Mouse (Mus musculus) activated CD4-positive, CD25-positive, alpha-beta regulatory T cell, adult 4 months (primary cell): ENCODE results near the gene Gm28539. TPM values are rescaled to one million over a fixed set of nuclear protein-coding genes. Genes with fewer than 3 reads are reported as not detected.
"Not testable (repeated sequence)": the region's sequence is repeated elsewhere in the genome, so short reads cannot be mapped to it uniquely, and the experiment has no call there.

Source experiments
- ATAC-seq: one replicate; pipeline ENCODE4 v1.8.0; 2017
- polyA plus RNA-seq, 2 experiments: library from polyadenylated mRNA; unstranded; fragments of 100-300 nt; shearing (Covaris generic); gene quantifications; one replicate each; pipeline ENCODE4 v1.2.1; 2017

Gene Gm28539
- polyA plus RNA-seq, 2 experiments from 2014 or later: not detected

DNA sequence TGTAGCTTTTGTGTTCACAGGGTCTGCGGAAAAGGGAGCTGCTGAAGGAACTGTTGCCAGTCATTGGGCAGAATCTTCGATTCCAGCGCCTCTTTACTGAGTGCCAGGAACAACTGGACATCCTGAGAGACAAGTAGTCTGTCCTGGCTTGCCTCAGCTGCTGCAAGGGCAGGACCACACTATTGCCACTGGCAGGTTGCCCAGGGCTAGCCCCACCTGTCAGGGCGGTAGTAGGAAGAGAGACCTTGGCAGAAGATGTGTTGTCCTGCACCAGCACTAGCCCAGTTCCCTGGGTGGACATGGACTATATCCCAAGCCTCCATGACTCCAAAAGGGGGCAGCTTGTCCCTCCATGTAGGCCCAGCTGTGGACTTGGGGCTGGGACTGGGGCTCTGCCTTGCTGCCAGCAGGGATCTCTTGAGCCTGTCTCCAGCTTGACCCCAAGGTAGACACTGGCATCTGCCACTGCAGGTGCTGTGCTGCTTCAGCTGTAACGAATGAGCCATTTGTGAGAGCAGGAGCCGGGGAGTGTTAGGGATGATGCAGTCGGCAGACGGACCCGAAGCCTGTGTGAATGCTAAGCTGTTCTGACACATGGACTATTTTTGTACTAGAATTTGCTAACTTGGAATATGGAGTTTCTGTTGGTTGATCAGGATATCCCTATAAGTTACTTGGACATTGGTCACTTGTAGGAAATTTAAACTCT is 133.2 kb downstream of the Gm28539 start:
- no peak for ATAC-seq

- ATAC-seq: no peak
Measured at GRCm38 (mm10) chr16:18970837-18971236, 134.5 kb downstream of the Gm28539 start.

GRCm38 (mm10) chr16:18975665-18976064 is 139.3 kb downstream of the Gm28539 start:
- not testable (repeated sequence) for ATAC-seq

DNA sequence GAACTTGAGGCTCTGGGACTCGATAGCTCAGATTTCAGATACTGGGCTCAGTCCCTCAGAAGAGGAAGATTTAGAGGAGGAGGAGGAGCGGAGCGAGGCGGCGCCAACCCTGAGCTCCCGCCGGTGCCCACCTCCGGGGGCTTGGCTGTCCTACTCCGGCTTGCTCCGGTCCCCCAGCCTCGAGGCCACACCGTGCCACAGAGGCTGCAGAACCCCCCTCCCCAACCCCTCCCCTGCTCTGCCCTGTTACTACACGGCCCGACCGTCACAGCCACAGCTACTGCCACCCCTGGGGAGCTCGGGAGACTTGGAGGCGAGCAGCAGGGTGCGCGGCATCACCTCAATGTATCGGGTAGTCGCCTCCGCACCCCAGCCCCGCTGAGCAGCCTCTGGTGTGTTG is 139.9 kb downstream of the Gm28539 start:
- ATAC-seq: no peak

DNA sequence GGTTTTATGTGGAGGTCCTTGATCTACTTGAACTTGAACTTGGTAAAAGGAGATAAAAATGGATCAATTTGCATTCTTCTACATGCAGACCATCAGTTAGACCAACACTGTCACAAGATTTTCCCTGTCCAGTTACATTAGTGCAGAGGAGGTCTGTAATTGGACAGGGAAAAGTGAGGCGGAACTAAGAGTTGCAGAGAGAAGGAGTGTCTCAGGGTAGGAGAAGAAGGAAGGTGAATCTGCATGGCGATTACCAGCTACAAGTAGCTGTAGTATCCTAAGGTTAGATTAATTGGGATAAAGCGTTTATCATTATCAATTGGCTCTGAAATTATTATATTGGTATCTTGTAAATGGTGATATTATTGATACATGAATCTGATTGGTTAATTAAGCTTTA is 150.0 kb downstream of the Gm28539 start:
- ATAC-seq: no peak

GRCm38 (mm10) chr16:18986860-18987259 is 150.5 kb downstream of the Gm28539 start:
- ATAC-seq: no peak

GRCm38 (mm10) chr16:19002610-19003389 is 166.4 kb downstream of the Gm28539 start:
- ATAC-seq: not testable (repeated sequence)

GRCm38 (mm10) chr16:19003757-19004156 is 167.4 kb downstream of the Gm28539 start:
- no peak for ATAC-seq

- no peak for ATAC-seq
Measured at GRCm38 (mm10) chr16:19005298-19005697, 168.9 kb downstream of the Gm28539 start.

Other genes starting within 250 kb of the Gm28539 start
- gene Tbx1, start 245.9 kb upstream of the Gm28539 start, polyA plus RNA-seq: not detected
- not detected for gene Gp1bb, start 214.2 kb upstream of the Gm28539 start, polyA plus RNA-seq
- gene Gm49601, start 210.2 kb upstream of the Gm28539 start, polyA plus RNA-seq: not detected
- under 1 TPM; 0.28 to 0.51 TPM for gene Sept5, start 206.6 kb upstream of the Gm28539 start, polyA plus RNA-seq
- gene Cldn5, start 59.7 kb upstream of the Gm28539 start, polyA plus RNA-seq: not detected
- 100 to 1,000 TPM; 126 to 139 TPM for gene Ufd1, start 24.8 kb upstream of the Gm28539 start, polyA plus RNA-seq
- 10 to 100 TPM; 12.2 to 15.1 TPM for gene Cdc45, start 24.6 kb upstream of the Gm28539 start, polyA plus RNA-seq
- 100 to 1,000 TPM in 1 of 2 experiments, 10 to 100 TPM in 1; 78.3 to 102 TPM for gene 2510002D24Rik, start within 50 bp of the Gm28539 start, polyA plus RNA-seq
- gene Mrpl40, start 40.3 kb downstream of the Gm28539 start, polyA plus RNA-seq: 10 to 100 TPM; 87.6 to 94.5 TPM
- 10 to 100 TPM in 1 of 2 experiments, 1 to 10 TPM in 1; 9.0 to 10.4 TPM for gene Hira, start 40.5 kb downstream of the Gm28539 start, polyA plus RNA-seq